Mouse (Mus musculus) cerebellum, postnatal 36 days (tissue): ENCODE measurements around the gene Pkp2.

Source experiments
- DNase-seq, 2 experiments: peaks; one replicate each; pipeline ENCODE4 v3.0.0; 2021 to 2022; ENCODE audit warnings: mixed read lengths in 2 of 2

The Pkp2 gene

GRCm38 (mm10) chr16:16261481-16261880 lies 48.4 kb downstream of the Pkp2 start:
- no peak for DNase-seq

GRCm38 (mm10) chr16:16262436-16262835 lies 49.3 kb downstream of the Pkp2 start:
- no peak for DNase-seq

GRCm38 (mm10) chr16:16272978-16273377 lies 59.9 kb downstream of the Pkp2 start:
- no peak for DNase-seq

- no peak for DNase-seq
Observed at GRCm38 (mm10) chr16:16273752-16274151, 60.6 kb downstream of the Pkp2 start.

GRCm38 (mm10) chr16:16302369-16303137 lies 89.4 kb downstream of the Pkp2 start, which contains the start of gene Yars2:
Gene Yars2, plus strand, starts transcription at chr16:16302965.
- peak; percentile 95 to 96 for DNase-seq

GRCm38 (mm10) chr16:16303138-16303827 lies 90.2 kb downstream of the Pkp2 start:
- peak; percentile 56 to 57 for DNase-seq

- no peak for DNase-seq
Observed at GRCm38 (mm10) chr16:16303888-16304287, 90.8 kb downstream of the Pkp2 start.

- no peak for DNase-seq
Observed at GRCm38 (mm10) chr16:16311319-16311718, 98.2 kb downstream of the Pkp2 start.
